Mouse (Mus musculus): Measurements from ENCODE around the gene Clasp2. TPM values are rescaled to one million over a fixed set of nuclear protein-coding genes. Genes with fewer than 3 reads are reported as not detected.

Gene Clasp2
- polyA plus RNA-seq, 1 experiment from 2014 or later: 38.1 TPM

DNA sequence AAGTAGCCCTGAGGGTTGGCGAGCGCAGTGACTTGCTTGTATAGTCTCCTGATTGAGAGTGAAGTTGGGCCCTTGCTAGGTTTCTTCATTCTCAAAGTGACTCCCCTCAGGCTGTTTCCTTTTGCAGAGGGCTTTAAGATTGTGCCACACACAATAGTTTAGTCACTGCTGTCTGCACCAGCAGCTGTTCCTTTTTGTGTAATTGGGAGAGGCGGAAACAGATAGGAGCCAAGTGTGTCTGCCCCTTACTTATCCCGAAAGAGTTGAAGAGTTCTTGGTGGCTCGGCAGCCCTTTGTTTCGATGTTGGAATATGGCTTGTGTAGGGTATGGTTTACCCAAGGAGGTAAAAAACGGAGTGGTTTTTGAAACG is 190.8 kb downstream of the Clasp2 start:
- no peaks in the 10 kb centered on the region for H3K27me3 ChIP-seq
- ATAC-seq (ENCODE audit: insufficient number of reproducible peaks, insufficient read depth, low FRiP score, low TSS enrichment, low read depth): no peak
- 2% methylated on average over 8 of the region's 8 CpGs for WGBS

DNA sequence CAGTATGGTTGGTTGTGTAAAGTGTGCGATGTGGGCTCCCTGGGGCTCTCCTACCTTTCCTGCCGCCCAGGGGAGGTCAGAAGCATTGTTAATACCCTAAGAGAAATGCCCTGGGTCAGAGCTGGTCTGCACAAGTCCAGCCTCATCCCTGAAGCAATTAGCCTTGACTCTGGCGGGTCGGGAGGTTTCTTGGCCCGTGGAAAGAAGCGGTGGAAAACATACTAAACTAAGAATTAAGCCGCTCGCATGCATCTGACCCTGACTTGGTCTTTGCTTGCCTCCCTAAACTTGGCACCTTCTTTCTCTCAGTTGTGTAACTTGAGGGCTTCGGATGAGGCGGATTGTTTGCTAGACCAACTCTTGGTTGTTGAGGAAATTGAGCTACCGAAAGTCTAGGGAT is 191.2 kb downstream of the Clasp2 start:
- no peak for ATAC-seq (ENCODE audit: insufficient number of reproducible peaks, insufficient read depth, low FRiP score, low TSS enrichment, low read depth)
- peaks cover 24% of the 10 kb centered on the region for H3K4me1 ChIP-seq (replicated peaks)
- H3K9me3 ChIP-seq: no peaks in the 10 kb centered on the region

More for the DNA sequence above, 190.8 kb downstream of the Clasp2 start:
- Histone ChIP-seq H3K9ac (replicated peaks) (peak overlapping the region; percentile 96), H3K4me2 (peak overlapping the region; percentile 82), H3K4me1 (replicated peaks) (peaks cover 24% of the 10 kb centered on the region), H3K27ac (peak overlapping the region; percentile 93), H3K4me3 (replicated peaks) (peak overlapping the region; percentile 99), H3K36me3 (no peaks in the 10 kb centered on the region), H3K9me3 (no peaks in the 10 kb centered on the region)

DNA sequence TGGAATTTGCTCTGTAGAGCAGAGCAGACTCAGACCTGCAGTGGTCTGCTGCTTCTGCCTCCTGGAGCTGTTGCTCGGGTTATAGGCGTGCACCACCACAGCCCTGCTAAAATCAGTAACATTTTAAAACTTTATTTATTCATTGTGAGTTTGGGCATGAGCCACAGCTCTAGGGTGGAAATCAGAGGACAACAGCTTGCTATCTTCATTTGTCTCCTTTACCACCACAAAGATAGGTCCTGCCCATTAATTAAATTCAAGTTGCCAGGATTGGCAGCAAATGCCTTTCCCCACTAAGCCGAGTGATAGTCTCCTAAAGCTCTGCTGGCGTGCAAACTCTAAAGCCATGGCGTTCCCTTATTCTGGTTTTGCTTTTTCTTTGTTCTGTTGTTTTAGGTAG is 194.4 kb downstream of the Clasp2 start:
- no peak overlapping the region for H3K4me2 ChIP-seq
- no peak overlapping the region for H3K4me3 ChIP-seq (replicated peaks)
- H3K27me3 ChIP-seq: no peaks in the 10 kb centered on the region
- WGBS: 81% methylated on average over 5 of the region's 5 CpGs
- no peaks in the 10 kb centered on the region for H3K9me3 ChIP-seq
- H3K27ac ChIP-seq: no peak overlapping the region
- H3K9ac ChIP-seq (replicated peaks): no peak overlapping the region
- ATAC-seq (ENCODE audit: insufficient number of reproducible peaks, insufficient read depth, low FRiP score, low TSS enrichment, low read depth): no peak
- peaks cover 24% of the 10 kb centered on the region for H3K4me1 ChIP-seq (replicated peaks)
- H3K36me3 ChIP-seq: no peaks in the 10 kb centered on the region

More for the DNA sequence above, 191.2 kb downstream of the Clasp2 start:
- H3K4me2 ChIP-seq: peak overlapping the region; percentile 82
- H3K4me3 ChIP-seq (replicated peaks): peak overlapping the region; percentile 99
- WGBS: 25% methylated on average over 11 of the region's 11 CpGs
- H3K27ac ChIP-seq: peak overlapping the region; percentile 93
- H3K9ac ChIP-seq (replicated peaks): peak overlapping the region; percentile 96
- H3K36me3 ChIP-seq: no peaks in the 10 kb centered on the region
- no peaks in the 10 kb centered on the region for H3K27me3 ChIP-seq

DNA sequence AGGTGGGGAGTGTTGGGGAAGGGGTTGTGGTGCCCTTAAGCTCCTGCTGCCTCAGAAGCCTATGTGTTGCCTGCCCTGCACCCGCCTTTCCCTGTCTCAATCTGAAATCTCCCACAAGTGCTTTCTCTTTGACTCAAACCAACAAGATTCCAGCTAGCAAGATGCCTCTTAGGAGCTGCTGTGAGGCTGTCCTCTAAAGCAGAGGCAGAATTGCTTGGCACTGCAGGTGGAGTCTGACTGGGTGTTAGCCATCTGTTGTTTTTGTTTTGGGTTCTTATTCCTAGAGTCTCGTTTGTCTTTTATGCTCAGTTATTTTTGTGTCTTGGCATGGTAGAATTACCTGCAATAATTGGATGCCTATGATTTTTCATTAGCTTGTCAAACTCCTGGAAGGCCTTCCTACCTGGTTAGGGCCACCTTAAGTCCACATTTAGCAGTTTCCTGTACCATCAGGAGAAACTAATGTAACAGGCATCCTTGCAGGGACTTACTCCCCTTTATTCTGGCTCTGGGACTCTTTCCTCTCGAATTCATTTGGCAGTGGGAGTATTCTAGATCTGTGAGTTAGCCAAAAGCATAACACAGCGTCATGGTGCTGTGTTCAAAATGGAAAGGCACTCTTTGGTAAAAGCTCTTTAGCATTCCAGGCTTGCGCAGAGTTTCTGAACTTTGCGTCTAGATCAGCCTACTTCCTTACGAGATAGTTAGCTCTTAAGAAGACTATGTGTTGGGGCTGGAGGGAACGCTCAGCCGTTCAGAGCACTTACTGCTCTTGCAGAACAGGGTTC is 198.0 kb downstream of the Clasp2 start:
- whole genome bisulfite sequencing: 89% methylated on average over 9 of the region's 9 CpGs
- H3K27me3 ChIP-seq: no peaks in the 10 kb centered on the region
- peaks cover 8% of the 10 kb centered on the region; the same call in 1 of the 2 replicates for H3K4me1 ChIP-seq (replicated peaks)

DNA sequence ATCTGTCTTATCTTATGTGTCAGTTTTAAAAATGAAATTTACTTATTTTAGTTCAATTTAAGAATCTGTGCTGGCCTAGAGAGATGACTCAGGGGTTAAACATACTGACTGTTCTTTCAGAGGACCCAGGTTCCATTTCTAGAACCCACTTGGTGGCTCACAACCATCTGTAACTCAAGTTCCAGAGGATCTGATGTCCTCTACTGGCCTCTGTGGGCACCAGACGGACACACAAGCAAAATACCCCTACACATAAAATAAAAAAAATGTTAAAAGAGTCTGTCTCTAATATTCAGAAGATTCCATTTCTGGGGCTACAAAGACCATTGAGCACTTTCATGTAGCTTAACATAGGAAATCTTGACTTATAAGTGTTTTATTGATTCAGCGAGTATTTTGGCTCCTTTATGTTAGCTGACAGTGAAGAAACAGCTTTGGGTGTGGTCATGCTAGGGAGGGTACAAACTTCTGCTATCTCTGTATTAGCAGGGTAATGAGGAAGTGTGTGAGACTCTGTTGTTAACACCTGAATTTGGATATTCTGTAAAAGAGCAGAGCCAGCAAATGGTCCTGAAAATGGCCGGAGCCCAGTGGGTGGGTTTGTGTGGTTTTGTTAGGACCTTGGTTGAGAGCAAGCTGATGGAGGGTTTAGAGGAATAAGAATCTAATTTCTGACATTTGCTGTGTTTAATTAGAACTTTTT is 200.0 kb downstream of the Clasp2 start:
- H3K4me3 ChIP-seq (replicated peaks): no peak overlapping the region
- no peaks in the 10 kb centered on the region for H3K9me3 ChIP-seq
- ATAC-seq (ENCODE audit: insufficient number of reproducible peaks, insufficient read depth, low FRiP score, low TSS enrichment, low read depth): no peak
- H3K27me3 ChIP-seq: no peaks in the 10 kb centered on the region
- no peak overlapping the region for H3K9ac ChIP-seq (replicated peaks)
- peaks cover 17% of the 10 kb centered on the region for H3K36me3 ChIP-seq
- H3K4me1 ChIP-seq (replicated peaks): peaks cover 3% of the 10 kb centered on the region; the same call in 1 of the 2 replicates
- WGBS: 91% methylated on average over 3 of the region's 3 CpGs
- H3K27ac ChIP-seq: no peak overlapping the region
- H3K4me2 ChIP-seq: no peak overlapping the region

More for the DNA sequence above, 198.0 kb downstream of the Clasp2 start:
- ATAC-seq (ENCODE audit: insufficient number of reproducible peaks, insufficient read depth, low FRiP score, low TSS enrichment, low read depth): no peak
- Histone ChIP-seq H3K4me2 (no peak overlapping the region), H3K9ac (replicated peaks) (no peak overlapping the region), H3K9me3 (no peaks in the 10 kb centered on the region), H3K36me3 (no peaks in the 10 kb centered on the region), H3K27ac (no peak overlapping the region), H3K4me3 (replicated peaks) (no peak overlapping the region)

DNA sequence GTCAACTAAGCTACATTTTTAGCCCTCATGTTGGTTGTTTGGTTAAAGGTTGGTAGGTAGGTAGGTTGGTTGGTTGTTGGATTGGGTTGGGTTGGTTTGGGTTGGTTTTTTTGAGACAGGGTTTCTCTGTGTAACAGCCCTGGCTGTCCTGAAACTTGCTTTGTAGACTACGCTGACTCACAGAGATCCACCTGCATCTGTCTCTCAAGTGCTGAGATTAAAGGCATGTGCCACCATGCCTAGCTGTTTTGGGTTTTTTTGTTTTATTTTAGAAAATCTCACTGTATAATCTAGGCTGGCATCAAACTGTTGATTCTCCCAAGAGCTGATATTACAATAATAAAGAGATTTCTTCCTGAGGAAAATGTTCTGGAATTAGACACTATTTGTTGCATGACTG is 202.1 kb downstream of the Clasp2 start:
- no peaks in the 10 kb centered on the region for H3K4me1 ChIP-seq (replicated peaks)
- no peak overlapping the region for H3K9ac ChIP-seq (replicated peaks)
- no peak overlapping the region for H3K4me2 ChIP-seq
- H3K27ac ChIP-seq: no peak overlapping the region
- no peaks in the 10 kb centered on the region for H3K27me3 ChIP-seq
- peaks cover 34% of the 10 kb centered on the region for H3K36me3 ChIP-seq
- ATAC-seq (ENCODE audit: insufficient number of reproducible peaks, insufficient read depth, low FRiP score, low TSS enrichment, low read depth): no peak
- WGBS: 95% methylated on average over 1 of the region's 1 CpGs
- no peak overlapping the region for H3K4me3 ChIP-seq (replicated peaks)
- no peaks in the 10 kb centered on the region for H3K9me3 ChIP-seq

DNA sequence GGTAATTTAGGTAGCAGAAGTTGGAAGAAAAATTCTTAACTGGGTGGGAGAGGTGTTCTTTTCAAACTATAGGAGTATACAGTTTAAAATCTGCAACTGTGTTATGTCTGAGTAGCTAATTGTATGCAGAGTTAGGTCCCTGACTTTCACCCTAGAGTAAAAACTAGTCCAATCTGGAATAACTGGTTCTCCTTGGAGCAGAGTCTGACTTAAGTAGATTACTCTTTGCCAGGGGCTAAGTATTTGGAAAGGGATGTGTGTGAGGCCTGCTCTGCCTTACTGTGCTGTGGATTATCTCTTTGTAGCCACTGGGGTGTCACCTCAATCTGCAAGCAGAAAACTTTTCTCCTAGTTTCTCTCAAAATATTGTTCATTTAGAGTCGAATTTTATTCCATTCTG is 205.9 kb downstream of the Clasp2 start:
- no peak for ATAC-seq (ENCODE audit: insufficient number of reproducible peaks, insufficient read depth, low FRiP score, low TSS enrichment, low read depth)
- H3K36me3 ChIP-seq: peaks cover 47% of the 10 kb centered on the region
- WGBS: 84% methylated on average over 1 of the region's 1 CpGs
- no peak overlapping the region for H3K27ac ChIP-seq
- H3K27me3 ChIP-seq: no peaks in the 10 kb centered on the region
- no peaks in the 10 kb centered on the region for H3K9me3 ChIP-seq
- H3K4me3 ChIP-seq (replicated peaks): no peak overlapping the region
- H3K4me1 ChIP-seq (replicated peaks): no peaks in the 10 kb centered on the region
- H3K9ac ChIP-seq (replicated peaks): no peak overlapping the region
- no peak overlapping the region for H3K4me2 ChIP-seq

DNA sequence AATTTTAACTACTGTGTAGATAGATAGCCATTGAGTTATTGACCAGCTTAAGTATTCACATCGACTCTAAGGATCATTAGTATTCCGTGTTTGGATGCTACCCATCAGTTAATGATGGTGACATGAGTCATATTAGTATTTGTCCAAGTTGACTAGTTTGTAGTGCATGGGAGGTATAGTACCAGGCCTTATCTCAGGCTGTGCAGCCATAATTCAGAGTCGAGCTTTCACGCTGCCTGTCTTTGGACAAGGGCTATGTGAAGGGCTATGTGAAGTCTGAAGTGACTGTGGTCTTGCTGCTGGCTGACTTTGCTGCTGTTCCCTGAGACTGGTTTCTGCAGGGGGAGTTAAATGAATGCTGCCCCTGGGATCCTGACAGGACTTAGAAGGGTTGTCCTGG is 216.5 kb downstream of the Clasp2 start:
- no peak for ATAC-seq (ENCODE audit: insufficient number of reproducible peaks, insufficient read depth, low FRiP score, low TSS enrichment, low read depth)
- Histone ChIP-seq H3K4me3 (replicated peaks) (no peak overlapping the region), H3K27me3 (no peaks in the 10 kb centered on the region), H3K9me3 (no peaks in the 10 kb centered on the region), H3K27ac (no peak overlapping the region), H3K4me2 (no peak overlapping the region), H3K4me1 (replicated peaks) (no peaks in the 10 kb centered on the region), H3K9ac (replicated peaks) (no peak overlapping the region), H3K36me3 (peaks cover 77% of the 10 kb centered on the region)
- WGBS: 93% methylated on average over 4 of the region's 4 CpGs

DNA sequence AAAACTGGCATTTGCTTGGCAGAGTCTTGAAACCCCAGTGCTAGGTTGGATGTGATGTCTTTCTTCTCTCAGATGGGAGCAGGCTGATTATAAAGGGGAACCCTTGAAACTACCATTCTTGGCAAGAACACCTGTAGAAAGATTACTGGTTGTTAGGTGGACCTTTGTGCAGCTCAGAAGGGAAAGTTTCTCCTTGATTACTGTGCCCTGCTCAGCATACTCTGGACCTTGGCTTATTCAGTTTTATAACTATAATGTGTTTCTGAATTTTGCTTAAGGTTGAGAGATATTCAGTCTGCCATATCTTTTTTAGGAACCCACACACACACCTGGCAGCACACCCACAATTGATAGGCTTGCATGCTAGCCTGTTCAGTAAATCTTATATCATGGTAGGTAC is 222.4 kb downstream of the Clasp2 start:
- no peak for ATAC-seq (ENCODE audit: insufficient number of reproducible peaks, insufficient read depth, low FRiP score, low TSS enrichment, low read depth)
- peaks cover 96% of the 10 kb centered on the region for H3K36me3 ChIP-seq
- H3K4me3 ChIP-seq (replicated peaks): no peak overlapping the region
- no peaks in the 10 kb centered on the region for H3K4me1 ChIP-seq (replicated peaks)
- no peak overlapping the region for H3K4me2 ChIP-seq
- no peaks in the 10 kb centered on the region for H3K27me3 ChIP-seq
- H3K9me3 ChIP-seq: no peaks in the 10 kb centered on the region
- H3K9ac ChIP-seq (replicated peaks): no peak overlapping the region
- H3K27ac ChIP-seq: no peak overlapping the region

DNA sequence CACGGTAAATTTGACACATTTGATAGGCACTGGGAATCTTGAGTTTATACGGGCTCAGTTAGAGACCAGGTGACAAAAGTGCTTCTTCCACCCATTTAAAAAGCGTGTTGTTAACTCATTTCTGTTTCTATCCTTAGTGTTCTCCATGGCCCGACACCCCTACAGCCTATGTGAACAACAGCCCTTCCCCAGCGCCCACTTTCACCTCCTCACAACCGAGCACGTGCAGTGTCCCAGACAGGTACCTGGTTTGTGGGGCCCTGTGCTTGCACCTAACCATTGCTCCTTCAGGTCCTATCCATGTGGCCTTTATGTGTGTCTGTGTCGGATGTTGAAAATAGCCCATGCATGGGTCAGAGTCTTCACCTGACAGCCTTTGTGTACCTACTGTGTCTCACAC is 223.1 kb downstream of the Clasp2 start:
- no peak for ATAC-seq (ENCODE audit: insufficient number of reproducible peaks, insufficient read depth, low FRiP score, low TSS enrichment, low read depth)
- H3K9ac ChIP-seq (replicated peaks): no peak overlapping the region
- no peak overlapping the region for H3K27ac ChIP-seq
- H3K4me1 ChIP-seq (replicated peaks): no peaks in the 10 kb centered on the region
- H3K36me3 ChIP-seq: peaks cover 96% of the 10 kb centered on the region
- no peak overlapping the region for H3K4me2 ChIP-seq
- 98% methylated on average over 8 of the region's 8 CpGs for WGBS
- no peaks in the 10 kb centered on the region for H3K27me3 ChIP-seq
- H3K4me3 ChIP-seq (replicated peaks): no peak overlapping the region
- H3K9me3 ChIP-seq: no peaks in the 10 kb centered on the region

DNA sequence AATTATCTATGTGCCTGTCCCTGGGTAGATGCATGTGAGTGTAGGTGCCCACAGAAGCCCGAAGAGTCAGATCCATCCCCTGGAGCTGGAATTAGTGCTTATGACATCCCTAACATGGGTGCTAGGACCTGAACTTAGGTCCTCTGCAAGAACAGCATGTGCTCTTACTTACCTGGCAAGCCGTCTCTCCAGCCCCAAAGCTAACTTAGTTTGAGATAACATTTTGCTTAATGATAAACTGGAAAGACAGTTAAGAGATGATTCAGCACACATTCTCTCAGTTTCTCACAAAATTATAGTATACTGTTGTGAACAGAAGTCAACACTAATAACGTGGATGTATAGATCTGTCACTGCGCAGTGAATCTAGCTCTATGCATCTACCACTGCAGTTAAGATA is 225.6 kb downstream of the Clasp2 start:
- no peak overlapping the region for H3K4me2 ChIP-seq
- H3K9me3 ChIP-seq: no peaks in the 10 kb centered on the region
- peaks cover 97% of the 10 kb centered on the region for H3K36me3 ChIP-seq
- H3K4me1 ChIP-seq (replicated peaks): no peaks in the 10 kb centered on the region
- 95% methylated on average over 4 of the region's 4 CpGs for WGBS
- no peak for ATAC-seq (ENCODE audit: insufficient number of reproducible peaks, insufficient read depth, low FRiP score, low TSS enrichment, low read depth)
- no peak overlapping the region for H3K4me3 ChIP-seq (replicated peaks)
- no peak overlapping the region for H3K9ac ChIP-seq (replicated peaks)
- H3K27me3 ChIP-seq: no peaks in the 10 kb centered on the region
- H3K27ac ChIP-seq: no peak overlapping the region

Measured in limb, embryonic 12.5 days (tissue).